Mouse (Mus musculus) lung, embryonic 14.5 days (tissue): Measurements from ENCODE around the gene Haghl. TPM values are rescaled to one million over a fixed set of nuclear protein-coding genes. Genes with fewer than 3 reads are reported as not detected.
A peak's percentile ranks its signal among the peaks of the same experiment; 100 is the strongest.

ENCODE experiments used
- ATAC-seq: fragments of 200-750 bp; cut with Nextera tagmentation; 2 replicates; pipeline ENCODE4 v1.8.0; 2017; ENCODE audit warnings: mild to moderate bottlenecking, moderate TSS enrichment, moderate library complexity; ENCODE audit not compliant: insufficient read depth
- DNase-seq: peaks from one replicate; pipeline ENCODE4 v3.0.0-alpha.2; 2015
- H3K27ac ChIP-seq: fragments of 300-500 bp; sonication (generic); 2 replicates; pipeline ENCODE4 v1.5.1; 2014; ENCODE audit warnings: low read depth, mild to moderate bottlenecking, moderate library complexity
- H3K27me3 ChIP-seq: fragments of 300-500 bp; sonication (generic); 2 replicates; pipeline ENCODE4 v1.6.1; 2014; ENCODE audit warnings: low read length, control low read depth; ENCODE audit not compliant: insufficient read depth
- H3K36me3 ChIP-seq: fragments of 300-500 bp; sonication (generic); 2 replicates; pipeline ENCODE4 v1.6.1; 2014; ENCODE audit warnings: control low read depth; ENCODE audit not compliant: insufficient read depth
- H3K4me1 ChIP-seq: fragments of 300-500 bp; sonication (generic); 2 replicates; pipeline ENCODE4 v1.6.1; 2014; ENCODE audit warnings: antibody characterized with exemption, control low read depth; ENCODE audit not compliant: insufficient read depth
- H3K4me2 ChIP-seq: fragments of 300-500 bp; sonication (generic); 2 replicates; pipeline ENCODE4 v1.6.1; 2014; ENCODE audit warnings: mild to moderate bottlenecking
- H3K4me3 ChIP-seq: fragments of 300-500 bp; sonication (generic); 2 replicates; pipeline ENCODE4 v1.5.1; 2014; ENCODE audit warnings: low read depth, low read length
- H3K9ac ChIP-seq: fragments of 300-500 bp; sonication (generic); 2 replicates; pipeline ENCODE4 v1.6.1; 2014
- H3K9me3 ChIP-seq: fragments of 300-500 bp; sonication (generic); 2 replicates; pipeline ENCODE4 v1.6.1; 2016; ENCODE audit warnings: low read depth, low read length, control low read depth
- CTCF ChIP-seq: IDR thresholded peaks from 2 replicates; pipeline ENCODE4 v1.5.1; 2016; ENCODE audit warnings: antibody characterized with exemption, low read depth
- WGBS: fragments of 180-500 bp; shearing (Covaris S2); extraction: QIAGEN DNeasy Blood & Tissue Kit; methylation state at CpG from one replicate; pipeline ENCODE4 v1.1.7; 2014; 5-methylcytosine and 5-hydroxymethylcytosine counted together
- polyA plus RNA-seq: library from polyadenylated mRNA; unstranded; fragments of >200 nt; fragmentation: Nextera tagmentation; extraction: Ambion mirVana; gene quantifications from 2 replicates; pipeline ENCODE4 v1.2.1, GENCODE M21; 2014

The Haghl gene
- polyA plus RNA-seq: 55.1 and 57.9 TPM in 2 replicates

- H3K27me3 ChIP-seq: no peaks in the 10 kb centered on the region
- H3K36me3 ChIP-seq: peaks cover 59% of the 10 kb centered on the region
- peaks cover 9% of the 10 kb centered on the region for H3K4me1 ChIP-seq
- ATAC-seq (peak; percentile 86), DNase-seq (peak; percentile 99)
- H3K4me3 ChIP-seq: peak within 1 kb of the TSS; percentile 64
- peak within 1 kb of the TSS; percentile 86 for H3K4me2 ChIP-seq
- no peaks in the 10 kb centered on the region for H3K9me3 ChIP-seq
- WGBS: under 1% methylated on average over 23 of the region's 23 CpGs
- H3K27ac ChIP-seq: peak within 1 kb of the TSS; percentile 80
- peak; percentile 19; the same call in 1 of the 2 replicates for TF ChIP-seq CTCF
- H3K9ac ChIP-seq: peak within 1 kb of the TSS; percentile 75
Observed at GRCm38 (mm10) chr17:25785281-25785745, at the start of gene Haghl. Gene Haghl (minus strand): TSS chr17:25785673.

- no peak for TF ChIP-seq CTCF
Observed at GRCm38 (mm10) chr17:25834595-25835222, 49.2 kb upstream of the Haghl start.

GRCm38 (mm10) chr17:25833961-25834594 lies 48.6 kb upstream of the Haghl start:
- H3K36me3 ChIP-seq: peaks cover 52% of the 10 kb centered on the region
- 13% methylated on average over 6 of the region's 6 CpGs for WGBS

More at GRCm38 (mm10) chr17:25834595-25835222, 49.2 kb upstream of the Haghl start:
- H3K4me3 ChIP-seq: peak overlapping the region; percentile 82
- peaks cover 55% of the 10 kb centered on the region for H3K36me3 ChIP-seq
- ATAC-seq: no peak
- peaks cover 40% of the 10 kb centered on the region for H3K4me1 ChIP-seq
- 73% methylated on average over 12 of the region's 12 CpGs for WGBS
- no peak for DNase-seq
- H3K27me3 ChIP-seq: no peaks in the 10 kb centered on the region
- peak overlapping the region; percentile 89 for H3K4me2 ChIP-seq
- H3K9me3 ChIP-seq: no peaks in the 10 kb centered on the region
- H3K27ac ChIP-seq: peak overlapping the region; percentile 97; the same call in 1 of the 2 replicates
- peak overlapping the region; percentile 69 for H3K9ac ChIP-seq

GRCm38 (mm10) chr17:25833291-25833663 lies 47.8 kb upstream of the Haghl start, which contains the start of gene Stub1:
Gene Stub1 (minus strand): TSS chr17:25833404.
- Histone ChIP-seq H3K4me2 (peak within 1 kb of the TSS; percentile 98), H3K9ac (peak within 1 kb of the TSS; percentile 79), H3K27me3 (no peaks in the 10 kb centered on the region), H3K27ac (peak within 1 kb of the TSS; percentile 97), H3K36me3 (peaks cover 47% of the 10 kb centered on the region), H3K9me3 (no peaks in the 10 kb centered on the region), H3K4me1 (peaks cover 46% of the 10 kb centered on the region), H3K4me3 (peak within 1 kb of the TSS; percentile 82)
- no peak for TF ChIP-seq CTCF
- WGBS: under 1% methylated on average over 24 of the region's 24 CpGs
- ATAC-seq (peak; percentile 63), DNase-seq (peak; percentile 95)

More at GRCm38 (mm10) chr17:25833961-25834594, 48.6 kb upstream of the Haghl start:
- H3K9me3 ChIP-seq: no peaks in the 10 kb centered on the region
- DNase-seq (no peak), ATAC-seq (no peak)
- H3K9ac ChIP-seq: peak overlapping the region; percentile 69
- no peak for TF ChIP-seq CTCF
- H3K27ac ChIP-seq: peak overlapping the region; percentile 97
- H3K4me2 ChIP-seq: peak overlapping the region; percentile 89
- H3K4me3 ChIP-seq: peak overlapping the region; percentile 82
- H3K27me3 ChIP-seq: no peaks in the 10 kb centered on the region
- peaks cover 42% of the 10 kb centered on the region for H3K4me1 ChIP-seq

GRCm38 (mm10) chr17:25832436-25833290 lies 47.2 kb upstream of the Haghl start:
- Histone ChIP-seq H3K4me3 (peak overlapping the region; percentile 82), H3K27ac (peak overlapping the region; percentile 97), H3K9ac (peak overlapping the region; percentile 79), H3K4me2 (peak overlapping the region; percentile 98), H3K9me3 (no peaks in the 10 kb centered on the region), H3K27me3 (no peaks in the 10 kb centered on the region), H3K4me1 (peaks cover 48% of the 10 kb centered on the region), H3K36me3 (peaks cover 47% of the 10 kb centered on the region)
- no peak for TF ChIP-seq CTCF
- ATAC-seq (peak; percentile 88), DNase-seq (peak; percentile 100)
- WGBS: under 1% methylated on average over 76 of the region's 77 CpGs

GRCm38 (mm10) chr17:25831451-25832281 lies 46.2 kb upstream of the Haghl start:
- Histone ChIP-seq H3K36me3 (peaks cover 56% of the 10 kb centered on the region), H3K9me3 (no peaks in the 10 kb centered on the region), H3K4me3 (peak overlapping the region; percentile 82), H3K4me1 (peaks cover 41% of the 10 kb centered on the region), H3K9ac (peak overlapping the region; percentile 79), H3K4me2 (peak overlapping the region; percentile 98), H3K27ac (peak overlapping the region; percentile 85), H3K27me3 (no peaks in the 10 kb centered on the region)
- TF ChIP-seq CTCF: no peak
- WGBS: 49% methylated on average over 21 of the region's 21 CpGs
- ATAC-seq: no peak
- peak; percentile 25 for DNase-seq
